Mouse (Mus musculus): ENCODE results near the gene Dock10.

The Dock10 gene

GRCm38 (mm10) chr1:80607546-80607945 is 150.8 kb downstream of the Dock10 start:
- no peak for DNase-seq (ENCODE audit: low read depth)

- no peak for DNase-seq (ENCODE audit: low read depth)
Measured at GRCm38 (mm10) chr1:80606131-80606754, 152.1 kb downstream of the Dock10 start.

GRCm38 (mm10) chr1:80604332-80604731 is 154.0 kb downstream of the Dock10 start:
- DNase-seq (ENCODE audit: low read depth): no peak

- DNase-seq (ENCODE audit: low read depth): no peak
Measured at GRCm38 (mm10) chr1:80603081-80603480, 155.2 kb downstream of the Dock10 start.

GRCm38 (mm10) chr1:80583281-80583680 is 175.0 kb downstream of the Dock10 start:
- no peak for DNase-seq (ENCODE audit: low read depth)

- no peak for DNase-seq (ENCODE audit: low read depth)
Measured at GRCm38 (mm10) chr1:80582186-80582585, 176.1 kb downstream of the Dock10 start.

- DNase-seq (ENCODE audit: low read depth): peak; percentile 71
Measured at GRCm38 (mm10) chr1:80576898-80577297, 181.4 kb downstream of the Dock10 start.

GRCm38 (mm10) chr1:80556446-80556845 is 201.9 kb downstream of the Dock10 start:
- no peak for DNase-seq (ENCODE audit: low read depth)

- DNase-seq (ENCODE audit: low read depth): no peak
Measured at GRCm38 (mm10) chr1:80541522-80541921, 216.8 kb downstream of the Dock10 start.

- peak; percentile 66 for DNase-seq (ENCODE audit: low read depth)
Measured at GRCm38 (mm10) chr1:80522197-80522596, 236.1 kb downstream of the Dock10 start.

GRCm38 (mm10) chr1:80520456-80520855 is 237.9 kb downstream of the Dock10 start:
- DNase-seq (ENCODE audit: low read depth): no peak

GRCm38 (mm10) chr1:80519893-80520292 is 238.4 kb downstream of the Dock10 start:
- DNase-seq (ENCODE audit: low read depth): no peak

- DNase-seq (ENCODE audit: low read depth): peak; percentile 52
Measured at GRCm38 (mm10) chr1:80515836-80516235, 242.5 kb downstream of the Dock10 start.

GRCm38 (mm10) chr1:80512210-80512948 is 245.9 kb downstream of the Dock10 start:
- peak; percentile 65 for DNase-seq (ENCODE audit: low read depth)

- peak; percentile 44 for DNase-seq (ENCODE audit: low read depth)
Measured at GRCm38 (mm10) chr1:80504757-80505156, 253.6 kb downstream of the Dock10 start.

- DNase-seq (ENCODE audit: low read depth): no peak
Measured at GRCm38 (mm10) chr1:80504081-80504480, 254.2 kb downstream of the Dock10 start.

- no peak for DNase-seq (ENCODE audit: low read depth)
Measured at GRCm38 (mm10) chr1:80502456-80503165, 255.7 kb downstream of the Dock10 start.

GRCm38 (mm10) chr1:80499264-80499663 is 259.1 kb downstream of the Dock10 start:
- no peak for DNase-seq (ENCODE audit: low read depth)

- no peak for DNase-seq (ENCODE audit: low read depth)
Measured at GRCm38 (mm10) chr1:80496360-80496759, 262.0 kb downstream of the Dock10 start.

- no peak for DNase-seq (ENCODE audit: low read depth)
Measured at GRCm38 (mm10) chr1:80483419-80483818, 274.9 kb downstream of the Dock10 start.

GRCm38 (mm10) chr1:80474942-80475341 is 283.4 kb downstream of the Dock10 start:
- no peak for DNase-seq (ENCODE audit: low read depth)

GRCm38 (mm10) chr1:80472395-80472794 is 285.9 kb downstream of the Dock10 start:
- no peak for DNase-seq (ENCODE audit: low read depth)

- DNase-seq (ENCODE audit: low read depth): no peak
Measured at GRCm38 (mm10) chr1:80461348-80461747, 297.0 kb downstream of the Dock10 start, which contains the start of gene Gm45261. Gene Gm45261, minus strand, starts transcription at chr1:80461448.
